Mouse (Mus musculus): ENCODE data around the gene Cidec. TPM values are rescaled to one million over a fixed set of nuclear protein-coding genes. Genes with fewer than 3 reads are reported as not detected.

Cidec gene
- polyA plus RNA-seq, 1 experiment from 2014 or later: not detected

DNA sequence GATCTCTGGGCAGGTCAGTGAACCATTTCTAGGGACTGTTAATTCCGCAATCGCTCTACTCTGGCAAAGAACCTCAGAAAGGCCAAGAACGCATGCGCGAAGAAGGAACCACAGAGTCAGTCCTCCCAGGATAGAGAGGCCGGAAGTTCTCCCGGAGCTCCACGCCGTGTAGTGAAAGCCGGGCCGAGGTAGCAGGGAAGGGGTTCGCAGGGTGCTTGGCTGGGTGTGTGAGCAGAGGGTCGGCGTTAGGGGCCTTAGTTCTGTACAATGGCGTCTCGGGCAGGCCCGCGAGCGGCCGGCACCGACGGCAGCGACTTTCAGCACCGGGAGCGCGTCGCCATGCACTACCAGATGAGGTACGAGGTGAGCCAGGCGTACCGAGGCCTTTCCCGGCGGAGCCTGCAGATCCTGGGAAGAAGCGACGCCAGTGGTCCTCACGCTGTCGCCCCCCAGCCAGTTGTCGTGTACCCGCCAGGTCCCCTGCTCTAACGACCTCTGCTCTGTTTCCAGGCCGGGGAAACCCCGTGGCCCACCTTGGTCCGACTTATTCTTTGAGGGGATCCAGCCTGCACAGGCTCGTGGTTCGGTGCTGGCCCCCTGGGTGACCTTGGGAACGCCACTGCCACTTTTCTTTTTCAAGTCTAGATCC lies 7.0 kb upstream of the Cidec start, which contains the start of gene Jagn1:
TSS of gene Jagn1 (plus strand) at position 128 of the 649 bp plus-strand sequence.
- Histone ChIP-seq H3K9ac (peak within 1 kb of the TSS; percentile 85), H3K36me3 (peaks cover 10% of the 10 kb centered on the region), H3K27ac (replicated peaks) (peak within 1 kb of the TSS; percentile 80), H3K27me3 (no peaks in the 10 kb centered on the region), H3K4me1 (replicated peaks) (peaks cover 17% of the 10 kb centered on the region), H3K4me2 (peak within 1 kb of the TSS; percentile 75), H3K9me3 (no peaks in the 10 kb centered on the region), H3K4me3 (peak within 1 kb of the TSS; percentile 77)
- WGBS: under 1% methylated on average over 45 of the region's 45 CpGs
- peak; percentile 96 for ATAC-seq (ENCODE audit: low FRiP score, low read depth)

DNA sequence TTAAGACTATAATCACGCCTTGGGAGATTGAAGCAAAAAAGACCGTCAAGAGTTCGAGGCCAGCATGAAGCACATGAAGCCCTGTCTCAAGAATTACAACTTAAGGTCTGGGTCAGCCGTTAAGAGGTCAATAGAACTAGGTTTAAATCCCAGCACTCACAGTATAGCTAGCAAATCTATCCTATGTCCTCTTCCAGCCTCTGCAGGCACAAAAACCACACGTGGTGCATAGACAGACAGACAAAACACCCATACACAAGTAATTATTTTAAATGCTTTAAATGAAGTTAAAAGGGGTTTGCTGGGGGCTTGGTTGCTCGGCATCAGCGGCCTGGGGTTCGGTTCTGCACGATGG lies 6.5 kb upstream of the Cidec start:
- peak; percentile 72 for ATAC-seq (ENCODE audit: low FRiP score, low read depth)
- Histone ChIP-seq H3K4me3 (peak overlapping the region; percentile 77), H3K27me3 (no peaks in the 10 kb centered on the region), H3K4me1 (replicated peaks) (peaks cover 17% of the 10 kb centered on the region), H3K4me2 (peak overlapping the region; percentile 75), H3K9ac (peak overlapping the region; percentile 85), H3K27ac (replicated peaks) (peak overlapping the region; percentile 80), H3K9me3 (no peaks in the 10 kb centered on the region), H3K36me3 (peaks cover 5% of the 10 kb centered on the region; the same call in 1 of the 2 replicates)
- 43% methylated on average over 9 of the region's 9 CpGs for WGBS

DNA sequence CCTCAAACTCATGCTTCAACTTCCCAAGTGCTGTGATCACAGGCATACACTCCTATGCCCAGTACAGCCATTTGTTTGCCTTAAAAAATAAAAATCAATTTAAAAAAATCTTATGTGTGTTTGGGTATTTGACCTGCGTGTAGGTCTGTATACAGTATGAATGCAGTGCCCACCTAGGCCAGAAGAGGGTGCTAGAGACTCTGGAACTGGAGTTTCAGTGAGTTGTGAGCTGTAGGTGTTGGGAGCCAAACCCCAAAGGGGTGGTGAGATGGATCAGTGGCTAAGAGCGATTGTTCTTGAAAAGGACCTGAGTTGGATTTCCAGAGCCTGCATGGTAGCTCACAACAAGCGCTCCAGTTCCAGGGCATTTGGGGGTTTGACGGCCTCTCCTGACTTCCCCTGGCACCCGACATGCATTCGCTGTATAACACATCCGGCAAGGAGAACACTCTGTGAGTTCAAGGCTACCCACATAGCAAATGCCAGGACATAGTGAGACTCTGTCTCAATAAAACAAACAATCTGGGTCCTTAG lies 5.7 kb upstream of the Cidec start:
- no peak for ATAC-seq (ENCODE audit: low FRiP score, low read depth)
- no peaks in the 10 kb centered on the region for H3K27me3 ChIP-seq

DNA sequence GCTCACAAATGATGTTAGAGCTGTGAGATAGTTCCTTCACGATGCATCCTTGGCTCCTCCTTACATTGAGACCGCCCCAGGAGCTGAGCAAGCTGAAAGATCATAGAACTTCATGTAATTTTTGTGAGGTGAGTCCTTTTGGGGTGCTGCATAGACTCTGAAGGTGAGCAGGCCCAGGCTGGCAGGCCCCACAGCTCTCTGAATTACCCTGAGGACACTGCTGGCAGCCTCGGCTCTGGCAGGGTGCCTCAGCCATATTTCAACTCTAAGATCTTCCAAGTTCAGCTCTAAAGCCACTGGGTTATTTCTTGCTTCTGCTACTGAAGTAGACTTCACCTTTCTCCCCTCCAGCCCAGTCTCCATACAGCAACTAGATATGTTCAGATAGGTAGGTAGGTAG lies 5.1 kb upstream of the Cidec start:
- Histone ChIP-seq H3K9ac (no peak overlapping the region), H3K36me3 (no peaks in the 10 kb centered on the region), H3K4me1 (replicated peaks) (peaks cover 17% of the 10 kb centered on the region), H3K4me3 (no peak overlapping the region), H3K9me3 (no peaks in the 10 kb centered on the region), H3K27ac (replicated peaks) (no peak overlapping the region), H3K27me3 (no peaks in the 10 kb centered on the region), H3K4me2 (no peak overlapping the region)
- ATAC-seq (ENCODE audit: low FRiP score, low read depth): no peak
- WGBS: 89% methylated on average over 3 of the region's 3 CpGs

More for the DNA sequence above, 5.7 kb upstream of the Cidec start:
- Histone ChIP-seq H3K9ac (no peak overlapping the region), H3K4me3 (no peak overlapping the region), H3K36me3 (no peaks in the 10 kb centered on the region), H3K4me1 (replicated peaks) (peaks cover 17% of the 10 kb centered on the region), H3K27ac (replicated peaks) (no peak overlapping the region), H3K9me3 (no peaks in the 10 kb centered on the region), H3K4me2 (no peak overlapping the region)
- WGBS: 55% methylated on average over 7 of the region's 7 CpGs

DNA sequence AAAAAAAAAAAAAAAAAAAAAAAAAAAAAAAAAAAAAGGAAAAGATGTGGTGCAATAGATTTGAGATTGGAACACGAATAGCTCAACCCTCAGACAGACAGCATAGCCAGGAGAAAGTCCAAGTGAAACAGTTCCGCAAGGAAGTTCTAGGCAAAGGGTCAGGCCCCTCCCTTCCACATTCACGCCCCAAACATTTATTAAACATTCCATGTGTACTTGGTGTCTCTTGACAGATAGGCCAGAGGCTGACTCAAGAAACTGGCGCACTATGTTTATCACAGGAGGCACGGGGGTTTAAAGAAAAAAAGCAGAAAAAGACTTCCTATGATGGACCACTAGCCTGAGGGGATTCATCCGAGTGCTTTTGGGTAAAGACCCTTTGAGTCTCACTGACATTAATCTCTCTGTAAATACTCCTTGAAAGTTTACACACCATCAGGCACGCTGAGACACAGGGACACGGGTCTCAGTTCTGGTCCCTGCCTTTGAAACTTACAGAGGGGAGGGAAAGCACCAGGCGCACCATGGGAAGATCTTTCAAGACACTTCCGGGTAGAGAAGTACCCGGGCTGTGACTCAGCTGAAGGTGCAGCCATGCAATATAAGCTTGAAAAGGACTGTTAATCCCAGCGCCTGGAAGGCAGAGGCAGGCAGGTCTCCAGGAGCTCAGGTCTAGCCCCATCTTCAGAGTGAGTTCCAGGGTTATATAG lies 3.3 kb upstream of the Cidec start:
- WGBS: 70% methylated on average over 12 of the region's 12 CpGs
- Histone ChIP-seq H3K9me3 (no peaks in the 10 kb centered on the region), H3K27me3 (no peaks in the 10 kb centered on the region), H3K27ac (replicated peaks) (no peak overlapping the region), H3K4me2 (no peak overlapping the region), H3K9ac (no peak overlapping the region), H3K4me3 (no peak overlapping the region), H3K36me3 (no peaks in the 10 kb centered on the region), H3K4me1 (replicated peaks) (peaks cover 13% of the 10 kb centered on the region)
- no peak for ATAC-seq (ENCODE audit: low FRiP score, low read depth)

DNA sequence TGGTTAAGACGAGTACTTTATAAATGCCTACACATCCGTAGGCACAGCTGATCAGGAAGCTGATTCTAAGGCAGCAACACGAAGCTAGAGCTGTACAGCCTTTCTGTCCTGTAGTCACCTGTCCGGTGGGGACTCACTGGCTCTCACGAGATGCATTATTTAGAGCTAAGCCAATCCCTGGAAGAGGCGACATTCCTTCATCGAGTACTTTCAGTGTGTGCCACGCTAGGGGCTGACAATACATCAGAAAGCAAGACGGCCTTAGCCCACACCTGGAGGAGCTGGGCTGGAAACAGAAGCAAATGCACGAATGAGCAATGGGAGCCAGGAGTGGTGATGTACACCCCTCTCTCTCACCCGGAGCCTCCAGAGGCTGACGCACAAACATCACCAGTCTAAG lies 1.6 kb upstream of the Cidec start:
- Histone ChIP-seq H3K4me2 (no peak overlapping the region), H3K36me3 (no peaks in the 10 kb centered on the region), H3K27me3 (no peaks in the 10 kb centered on the region), H3K4me3 (no peak overlapping the region), H3K9ac (no peak overlapping the region), H3K4me1 (replicated peaks) (0 out of 2 replicates have a peak, but pooled peaks cover 4% of the 10 kb centered on the region), H3K27ac (replicated peaks) (no peak overlapping the region), H3K9me3 (no peaks in the 10 kb centered on the region)
- ATAC-seq (ENCODE audit: low FRiP score, low read depth): no peak
- WGBS: 76% methylated on average over 12 of the region's 12 CpGs

DNA sequence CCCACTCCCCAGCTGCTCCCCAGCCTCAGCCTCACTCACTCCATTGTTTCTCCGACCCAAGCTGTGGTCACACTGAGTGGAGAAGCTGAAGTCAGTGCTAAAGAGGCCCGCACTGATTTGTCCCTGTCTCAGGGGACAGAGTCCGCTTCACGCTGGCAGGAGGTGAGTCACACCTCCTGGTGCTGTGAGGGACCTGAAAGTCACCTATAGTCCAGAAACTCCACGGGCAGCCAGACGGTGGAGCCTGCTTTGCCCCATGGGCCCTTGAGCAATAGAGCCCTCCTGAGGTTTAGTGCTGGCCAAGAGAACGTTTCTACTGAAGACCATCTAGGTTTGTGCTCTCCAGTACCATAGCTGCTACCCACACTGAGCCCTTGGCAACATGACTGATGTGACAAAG lies 869 bp downstream of the Cidec start:
- Histone ChIP-seq H3K9ac (no peak overlapping the region), H3K4me2 (no peak overlapping the region), H3K36me3 (no peaks in the 10 kb centered on the region), H3K27ac (replicated peaks) (no peak overlapping the region), H3K4me3 (no peak overlapping the region), H3K27me3 (no peaks in the 10 kb centered on the region), H3K9me3 (no peaks in the 10 kb centered on the region), H3K4me1 (replicated peaks) (no peaks in the 10 kb centered on the region)
- WGBS: 77% methylated on average over 7 of the region's 7 CpGs
- no peak for ATAC-seq (ENCODE audit: low FRiP score, low read depth)

DNA sequence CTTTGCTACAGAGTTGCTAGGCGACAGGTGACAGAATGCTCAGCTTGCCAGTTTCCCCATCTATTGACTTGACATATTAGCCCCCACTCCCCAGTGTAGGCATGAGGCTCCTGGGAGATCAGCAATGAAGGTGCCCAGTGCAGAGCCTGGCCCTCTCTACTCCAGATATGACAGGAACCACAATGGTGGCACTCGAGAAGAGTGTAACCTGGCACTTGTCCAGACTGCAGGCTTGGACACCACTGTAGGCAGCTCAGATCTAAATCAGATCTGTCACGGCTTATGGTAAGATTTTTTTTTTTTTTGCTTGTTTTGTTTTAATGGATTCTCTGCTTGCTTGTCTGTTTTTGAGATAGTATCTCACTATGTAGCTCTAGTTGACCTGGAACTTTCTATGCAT lies 1.9 kb downstream of the Cidec start:
- Histone ChIP-seq H3K4me3 (no peak overlapping the region), H3K9me3 (no peaks in the 10 kb centered on the region), H3K4me2 (no peak overlapping the region), H3K9ac (no peak overlapping the region), H3K4me1 (replicated peaks) (no peaks in the 10 kb centered on the region), H3K36me3 (no peaks in the 10 kb centered on the region), H3K27me3 (no peaks in the 10 kb centered on the region), H3K27ac (replicated peaks) (no peak overlapping the region)
- WGBS: 75% methylated on average over 3 of the region's 3 CpGs
- no peak for ATAC-seq (ENCODE audit: low FRiP score, low read depth)

DNA sequence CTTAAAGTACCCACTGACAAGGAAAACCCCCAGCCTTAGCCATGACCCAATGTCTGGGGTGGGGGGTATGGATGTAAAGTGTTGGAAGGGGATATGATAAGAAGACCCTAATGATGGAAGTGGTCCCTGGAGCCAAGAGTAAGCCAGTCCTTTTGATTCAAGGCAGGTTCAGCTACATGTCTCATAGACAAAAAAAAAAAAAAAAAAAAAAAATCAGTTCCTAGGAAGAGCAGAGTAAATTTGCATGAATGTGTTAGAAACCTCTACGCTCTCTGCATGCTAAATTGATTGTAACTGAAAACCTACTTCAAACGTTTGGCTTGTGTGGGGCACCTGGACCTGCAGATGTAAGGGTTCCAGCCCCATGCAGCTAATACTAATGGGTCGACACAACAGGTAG lies 3.8 kb downstream of the Cidec start:
- H3K9me3 ChIP-seq: no peaks in the 10 kb centered on the region
- no peaks in the 10 kb centered on the region for H3K36me3 ChIP-seq
- 68% methylated on average over 3 of the region's 3 CpGs for WGBS
- no peaks in the 10 kb centered on the region for H3K27me3 ChIP-seq
- no peaks in the 10 kb centered on the region for H3K4me1 ChIP-seq (replicated peaks)
- H3K9ac ChIP-seq: no peak overlapping the region
- no peak overlapping the region for H3K4me3 ChIP-seq
- H3K27ac ChIP-seq (replicated peaks): no peak overlapping the region
- H3K4me2 ChIP-seq: no peak overlapping the region
- no peak for ATAC-seq (ENCODE audit: low FRiP score, low read depth)

DNA sequence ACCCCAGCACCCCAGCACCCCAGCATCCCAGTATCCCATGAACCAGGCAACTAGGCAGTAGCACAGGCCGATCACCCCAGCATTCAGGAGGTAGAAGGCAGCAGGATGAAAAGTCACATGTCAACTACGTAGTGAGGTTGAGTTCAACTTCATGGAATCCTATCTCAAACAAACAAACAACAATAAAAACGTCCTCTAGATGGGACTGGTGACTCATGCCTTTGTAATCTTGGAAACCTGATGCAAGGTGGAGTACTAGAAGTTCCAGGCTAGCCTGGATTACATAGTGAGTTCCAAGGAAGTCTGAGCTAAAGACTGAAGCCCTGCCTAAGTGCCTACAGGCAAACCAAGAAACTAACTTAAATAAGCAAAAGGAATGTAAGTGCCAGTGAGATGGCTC lies 4.7 kb downstream of the Cidec start:
- WGBS: 63% methylated on average over 3 of the region's 3 CpGs
- Histone ChIP-seq H3K27ac (replicated peaks) (no peak overlapping the region), H3K36me3 (no peaks in the 10 kb centered on the region), H3K4me3 (no peak overlapping the region), H3K27me3 (no peaks in the 10 kb centered on the region), H3K9me3 (no peaks in the 10 kb centered on the region), H3K9ac (no peak overlapping the region), H3K4me2 (no peak overlapping the region), H3K4me1 (replicated peaks) (no peaks in the 10 kb centered on the region)
- ATAC-seq (ENCODE audit: low FRiP score, low read depth): no peak

DNA sequence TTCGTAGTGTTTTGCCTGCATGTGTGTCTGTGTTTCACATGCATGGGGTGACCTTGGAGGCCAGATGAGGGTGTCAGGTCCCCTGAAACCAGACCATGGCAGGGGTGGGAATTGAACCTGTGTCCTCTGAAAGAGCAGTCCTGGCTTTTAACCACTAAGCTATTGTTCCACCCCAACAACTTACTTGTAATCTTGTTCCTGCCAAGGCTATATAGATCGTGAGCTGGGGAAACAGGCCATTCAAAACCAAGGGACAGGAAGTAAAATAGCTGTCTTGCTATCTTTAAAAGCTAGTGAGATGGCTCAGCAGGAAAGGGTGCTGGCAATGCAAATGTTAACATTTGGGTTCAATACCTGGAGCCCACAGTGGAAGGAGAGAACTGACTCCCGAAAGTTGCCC lies 5.6 kb downstream of the Cidec start:
- Histone ChIP-seq H3K4me2 (no peak overlapping the region), H3K27ac (replicated peaks) (no peak overlapping the region), H3K9ac (no peak overlapping the region), H3K4me3 (no peak overlapping the region), H3K9me3 (no peaks in the 10 kb centered on the region), H3K4me1 (replicated peaks) (no peaks in the 10 kb centered on the region), H3K36me3 (no peaks in the 10 kb centered on the region), H3K27me3 (no peaks in the 10 kb centered on the region)
- 76% methylated on average over 3 of the region's 3 CpGs for WGBS
- ATAC-seq (ENCODE audit: low FRiP score, low read depth): no peak

DNA sequence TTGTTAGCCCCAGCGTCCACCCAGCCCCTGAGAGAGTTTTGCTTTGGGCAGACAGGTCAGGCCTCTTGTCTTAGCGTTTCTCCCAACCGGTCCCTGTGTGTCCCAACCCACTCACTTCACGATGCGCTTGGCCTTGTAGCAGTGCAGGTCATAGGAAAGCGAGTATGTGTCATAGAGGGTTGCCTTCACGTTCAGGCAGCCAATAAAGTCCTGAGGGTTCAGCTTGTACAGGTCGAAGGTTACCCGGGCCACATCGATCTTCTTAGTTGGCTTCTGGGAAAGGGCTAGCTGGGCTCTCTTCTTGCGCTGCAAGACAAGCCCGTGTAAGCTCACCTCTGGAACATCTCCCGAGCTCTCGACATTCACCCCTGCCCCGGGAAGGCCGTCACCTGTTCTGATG lies 7.6 kb downstream of the Cidec start:
- Histone ChIP-seq H3K27me3 (no peaks in the 10 kb centered on the region), H3K4me1 (replicated peaks) (no peaks in the 10 kb centered on the region), H3K4me2 (no peak overlapping the region), H3K27ac (replicated peaks) (no peak overlapping the region), H3K9me3 (no peaks in the 10 kb centered on the region), H3K4me3 (no peak overlapping the region), H3K36me3 (no peaks in the 10 kb centered on the region), H3K9ac (no peak overlapping the region)
- no peak for ATAC-seq (ENCODE audit: low FRiP score, low read depth)
- 92% methylated on average over 16 of the region's 16 CpGs for WGBS

Data from hindbrain, embryonic 15.5 days (tissue).